Mouse (Mus musculus): ENCODE data around the gene Zc4h2.

- TF ChIP-seq EP300 (IDR thresholded peaks at IDR 0.05) (no peak), CTCF (IDR thresholded peaks at IDR 0.05) (no peak)
Observed at GRCm38 (mm10) chrX:95657804-95658599, at the start of gene Zc4h2.
